Mouse (Mus musculus): ENCODE measurements around the gene 1700030J22Rik. TPM values are rescaled to one million over a fixed set of nuclear protein-coding genes. Genes with fewer than 3 reads are reported as not detected.

Gene 1700030J22Rik
- total RNA-seq, 2 experiments from 2014 or later, result 0.10 to 0.33 TPM

DNA sequence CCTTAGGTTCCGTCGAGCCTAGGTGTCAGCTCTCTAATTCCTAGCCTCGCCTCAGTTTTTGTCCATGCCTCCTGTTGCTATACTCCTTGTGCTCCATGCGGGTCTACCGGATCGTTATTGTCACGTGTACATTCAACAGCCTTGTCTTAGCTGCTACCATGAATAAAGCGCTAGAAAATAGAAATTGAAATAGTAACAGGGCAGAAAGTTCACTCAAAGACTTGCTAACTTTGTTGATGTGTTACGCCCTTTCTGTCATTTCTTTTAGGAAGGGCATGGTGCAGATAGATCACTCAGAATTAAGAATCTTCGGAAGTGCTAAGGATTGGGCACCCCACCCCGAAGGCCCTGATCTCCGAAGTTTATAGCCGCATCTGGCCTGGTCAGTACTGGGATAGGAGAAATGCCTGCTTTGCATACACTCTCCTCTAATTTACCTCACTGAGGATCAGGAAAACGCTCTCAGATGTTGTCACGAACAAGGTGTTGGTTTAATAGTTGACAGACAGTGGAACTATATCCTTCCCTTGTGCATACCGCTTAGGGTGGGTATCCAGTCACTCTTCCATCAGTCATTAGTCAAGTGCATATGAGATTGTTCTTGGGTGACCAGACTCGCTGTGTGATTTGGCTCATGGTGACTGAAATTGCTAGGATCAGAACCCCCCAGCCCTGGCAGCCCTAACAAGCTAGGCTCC is 56.5 kb downstream of the 1700030J22Rik start:
- DNase-seq, result no peak
- intact Hi-C loops (cut with DNase I), result loop anchor here (2.0 kb wide), 1 partner anchor 57 kb away; the partner anchor contains the start of gene 1700030J22Rik
- H3K4me3 ChIP-seq, result peak overlapping the region; percentile 93
- TF ChIP-seq CTCF (IDR thresholded peaks at IDR 0.05), result no peak
- peak overlapping the region; percentile 94 for H3K27ac ChIP-seq

DNA sequence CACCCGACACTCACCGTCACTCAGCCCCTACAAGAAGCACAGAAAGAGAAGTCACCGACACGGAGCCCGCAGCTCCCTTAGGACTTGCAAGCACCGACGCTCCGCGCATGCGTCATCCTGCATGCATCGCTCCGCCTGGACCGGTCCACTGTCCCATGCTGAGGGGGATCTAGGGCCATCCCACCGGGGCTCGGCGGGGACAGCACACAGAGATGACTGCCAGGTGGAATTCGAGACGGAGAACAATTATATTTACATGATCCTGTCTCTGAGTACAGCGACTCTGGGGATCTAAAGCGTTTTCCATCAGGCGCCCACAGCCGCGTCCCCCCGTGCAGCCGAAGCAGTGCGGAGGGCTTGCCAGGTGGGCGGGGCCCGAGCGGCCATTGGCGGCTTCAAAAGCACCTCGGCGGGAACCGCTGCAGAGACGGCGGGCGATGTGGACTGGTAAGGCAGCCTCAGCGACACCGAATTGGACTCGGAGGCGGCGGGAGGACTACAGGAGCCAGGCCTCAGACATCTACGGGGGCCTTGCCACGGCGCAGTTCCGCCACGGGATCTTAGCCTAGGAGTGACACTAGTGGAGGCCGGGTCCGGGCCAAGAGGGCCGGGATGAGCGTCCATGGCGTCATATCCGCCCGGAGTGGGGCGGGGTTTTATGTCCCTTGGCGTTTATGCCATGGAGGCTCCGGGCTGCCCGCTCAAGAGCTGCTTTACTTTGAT is 57.3 kb downstream of the 1700030J22Rik start, which contains the start of the genes Cmc2 and Cenpn:
TSS of gene Cmc2 (minus strand) at position 119 of the 723 bp plus-strand sequence.
TSS of gene Cenpn (plus strand) at position 394 of the 723 bp plus-strand sequence.
- peak within 1 kb of the TSS; percentile 93 for H3K4me3 ChIP-seq
- no peak for TF ChIP-seq CTCF (IDR thresholded peaks at IDR 0.05)
- peak within 1 kb of the TSS; percentile 94 for H3K27ac ChIP-seq
- DNase-seq, result peak; percentile 96
- intact Hi-C loops (cut with DNase I), result loop anchor here (2.0 kb wide), 1 partner anchor 57 kb away; the partner anchor contains the start of gene 1700030J22Rik

DNA sequence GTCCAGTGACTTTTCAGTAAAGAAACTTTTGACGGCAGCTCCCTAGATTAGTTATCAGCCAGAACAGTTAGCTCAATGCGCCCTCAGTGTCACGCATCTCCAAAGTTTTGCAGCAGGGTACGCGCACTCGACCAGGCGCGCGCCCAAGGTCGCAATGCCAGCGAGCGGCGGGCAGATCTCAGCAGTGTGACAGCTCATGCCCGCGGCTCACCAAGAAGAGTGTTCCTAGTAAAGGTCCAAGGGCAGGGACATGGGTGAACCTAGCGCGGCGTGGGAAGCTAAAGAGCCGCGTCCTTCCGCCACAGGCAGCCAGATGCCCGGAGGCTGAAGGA is 57.8 kb downstream of the 1700030J22Rik start:
- Histone ChIP-seq H3K27ac (peak overlapping the region; percentile 94), H3K4me3 (peak overlapping the region; percentile 93)
- no peak for DNase-seq
- intact Hi-C loops (cut with DNase I), result no loop called here
- TF ChIP-seq CTCF (IDR thresholded peaks at IDR 0.05), result no peak

Other genes starting within 250 kb of the 1700030J22Rik start
- gene Cdyl2, start 246.0 kb downstream of the 1700030J22Rik start, total RNA-seq (2021), result 1 to 10 TPM; 2.8 to 3.3 TPM
- gene Cmc2, start 57.5 kb downstream of the 1700030J22Rik start, total RNA-seq (2021), result 10 to 100 TPM; 23.6 to 30.6 TPM
- under 1 TPM; 0.43 to 0.50 TPM for gene Cenpn, start 57.2 kb downstream of the 1700030J22Rik start, total RNA-seq (2021)
- 10 to 100 TPM; 22.5 to 23.1 TPM for gene Atmin, start 35.6 kb downstream of the 1700030J22Rik start, total RNA-seq (2021)
- gene Gcsh, start 14.6 kb upstream of the 1700030J22Rik start, total RNA-seq (2021), result 10 to 100 TPM; 37.6 to 45.5 TPM
- under 1 TPM; 0.06 to 0.13 TPM for gene Pkd1l2, start 103.5 kb upstream of the 1700030J22Rik start, total RNA-seq (2021)
- gene Bco1, start 116.9 kb upstream of the 1700030J22Rik start, total RNA-seq (2021), result not detected
- gene Gan, start 179.2 kb upstream of the 1700030J22Rik start, total RNA-seq (2021), result 1 to 10 TPM; 4.8 to 5.9 TPM

Measured in gastrocnemius, adult 2 months (tissue).